Mouse (Mus musculus) spleen, postnatal 10 days (tissue): ENCODE measurements at regions not wholly inside any gene's neighbourhood (a gene's known extent, or its start where the extent isn't known, plus 50 kb on each side); places are given as distances from the start of the nearest gene placed in this dataset.

Experiments
- DNase-seq, 2 experiments: peaks; one replicate each; pipeline ENCODE4 v3.0.0; 2021 to 2022; ENCODE audit warnings: low spot score in 2 of 2

- no peak for DNase-seq
These were observed 52.7 kb downstream of the Phlda1 start for GRCm38 (mm10) chr10:111558675-111559340.

- no peak for DNase-seq
These were observed 53.5 kb downstream of the Phlda1 start for GRCm38 (mm10) chr10:111559341-111560246.

- DNase-seq = no peak
These were observed 56.5 kb downstream of the Phlda1 start for GRCm38 (mm10) chr10:111562628-111563027.

GRCm38 (mm10) chr10:111566873-111567381 is 60.8 kb downstream of the Phlda1 start:
- no peak for DNase-seq

GRCm38 (mm10) chr10:111570501-111571258 is 64.6 kb downstream of the Phlda1 start:
- DNase-seq = no peak

GRCm38 (mm10) chr10:111574231-111574630 is 68.1 kb downstream of the Phlda1 start:
- DNase-seq = no peak

GRCm38 (mm10) chr10:111574812-111575211 is 68.7 kb downstream of the Phlda1 start:
- no peak for DNase-seq

GRCm38 (mm10) chr10:111575256-111575655 is 69.2 kb downstream of the Phlda1 start:
- no peak for DNase-seq

- DNase-seq = no peak
These were observed 69.8 kb downstream of the Phlda1 start for GRCm38 (mm10) chr10:111575926-111576325.

GRCm38 (mm10) chr10:111576395-111577069 is 70.4 kb downstream of the Phlda1 start:
- DNase-seq = no peak

- DNase-seq = no peak
These were observed 72.5 kb downstream of the Phlda1 start for GRCm38 (mm10) chr10:111578536-111578935.

GRCm38 (mm10) chr10:111579481-111579880 is 73.4 kb downstream of the Phlda1 start:
- DNase-seq = no peak

- no peak for DNase-seq
These were observed 74.5 kb downstream of the Phlda1 start for GRCm38 (mm10) chr10:111580401-111581100.

GRCm38 (mm10) chr10:111581847-111582246 is 75.8 kb downstream of the Phlda1 start:
- no peak for DNase-seq

- no peak for DNase-seq
These were observed 76.4 kb downstream of the Phlda1 start for GRCm38 (mm10) chr10:111582321-111583123.

GRCm38 (mm10) chr10:111583124-111583743 is 77.1 kb downstream of the Phlda1 start:
- DNase-seq = peak in 1 of 2 experiments; percentile 30

GRCm38 (mm10) chr10:111583744-111584152 is 77.7 kb downstream of the Phlda1 start:
- no peak for DNase-seq

- no peak for DNase-seq
These were observed 82.0 kb downstream of the Phlda1 start for GRCm38 (mm10) chr10:111587891-111588611.

- DNase-seq = no peak
These were observed 83.1 kb downstream of the Phlda1 start for GRCm38 (mm10) chr10:111589186-111589585.
